ENCODE assay signal across 22 mouse cellular contexts in the genomic region with DNA sequence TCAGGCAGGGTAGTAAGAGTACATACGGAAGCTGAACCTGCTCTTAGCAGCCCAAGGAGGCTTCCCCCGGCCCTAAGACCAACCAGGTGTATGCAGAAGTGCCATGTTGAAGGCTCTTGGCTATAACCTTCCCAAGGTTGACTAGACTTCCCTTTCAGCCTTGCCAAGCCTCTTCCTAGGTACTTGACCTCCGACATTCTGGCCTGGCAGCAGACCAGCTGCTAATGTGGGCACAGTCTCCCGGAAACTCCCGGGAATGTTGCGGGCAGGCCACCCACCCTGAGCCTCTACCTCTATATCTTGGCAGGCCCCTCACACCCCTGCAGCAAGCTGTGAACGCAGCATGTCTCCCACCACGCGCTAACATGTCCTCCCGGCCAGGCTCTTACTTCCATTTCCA.
"Had no signal": no experiment of that assay in that cellular context is flagged by ENCODE, and none has a peak within 500 bp of the region (broad histone marks: within the 10 kb centered on the region; RNA-seq: fewer than 3 reads in every experiment).

No protein-coding gene starts in this region.

- H3K4me3 ChIP-seq: heart, embryonic 10.5 days; heart, embryonic 13.5 days; heart, embryonic 15.5 days; hindbrain, embryonic 13.5 days; hindbrain, embryonic 15.5 days; kidney, embryonic 15.5 days; left cerebral cortex, adult 2 months had no signal

- ATAC-seq: forebrain, postnatal 0 days; hindbrain, postnatal 0 days; intestine, embryonic 16.5 days had no signal

- H3K9ac ChIP-seq: forebrain, postnatal 0 days; heart, embryonic 13.5 days; heart, embryonic 15.5 days; hindbrain, embryonic 13.5 days; hindbrain, embryonic 15.5 days; kidney, embryonic 15.5 days had no signal

- H3K4me2 ChIP-seq: heart, embryonic 13.5 days; heart, embryonic 15.5 days; hindbrain, embryonic 13.5 days; hindbrain, embryonic 15.5 days; kidney, embryonic 15.5 days; liver, embryonic 11.5 days had no signal

- H3K4me1 ChIP-seq: heart, embryonic 10.5 days; heart, embryonic 13.5 days; heart, embryonic 15.5 days; hindbrain, embryonic 15.5 days had no signal

- H3K36me3 ChIP-seq: heart, embryonic 10.5 days; heart, embryonic 13.5 days; heart, embryonic 15.5 days; hindbrain, embryonic 13.5 days; hindbrain, embryonic 15.5 days; kidney, embryonic 15.5 days had no signal

- H3K27me3 ChIP-seq: hindbrain, embryonic 13.5 days; hindbrain, embryonic 15.5 days had no signal

- H3K9me3 ChIP-seq: heart, embryonic 10.5 days; heart, embryonic 13.5 days; heart, embryonic 15.5 days; hindbrain, embryonic 13.5 days; hindbrain, embryonic 15.5 days; kidney, embryonic 15.5 days had no signal

- DNase-seq: forebrain, postnatal 0 days; gastrocnemius, postnatal 14 days; gastrocnemius, postnatal 36 days; heart, adult 18-20 months; heart, postnatal 14 days; heart, postnatal 36 days; kidney, adult 11 months; kidney, adult 2 months; kidney, adult 9 months; kidney, postnatal 14 days; kidney, postnatal 36 days; liver had no signal

- H3K27ac ChIP-seq: heart, embryonic 10.5 days; heart, embryonic 13.5 days; heart, embryonic 15.5 days; hindbrain, embryonic 13.5 days; hindbrain, embryonic 15.5 days; hindbrain, postnatal 0 days; kidney, embryonic 15.5 days; left cerebral cortex, adult 2 months had no signal
